Mouse (Mus musculus): Measurements from ENCODE around the gene Gap43.

- TF ChIP-seq MYC (IDR thresholded peaks at IDR 0.05; ENCODE audit: low read depth, low read length) (no peak), NELFE (IDR thresholded peaks at IDR 0.05; ENCODE audit: low read depth, low read length) (no peak), POLR2A (IDR thresholded peaks at IDR 0.05; ENCODE audit: low read depth, low read length) (no peak), POLR2AphosphoS2 (IDR thresholded peaks at IDR 0.05; ENCODE audit: low read depth, low read length) (no peak), SIN3A (IDR thresholded peaks at IDR 0.05; ENCODE audit: low read length) (no peak), EP300 (IDR thresholded peaks at IDR 0.05; ENCODE audit: low read length) (no peak), CTCF (conservative IDR thresholded peaks at IDR 0.05 in 1 of 2, IDR thresholded peaks at IDR 0.05 in 1 of 2; ENCODE audit: low read depth in 2 of 2, low read length in 2 of 2) (no peak), E2F4 (IDR thresholded peaks at IDR 0.05; ENCODE audit: insufficient replicate concordance, low read depth, low read length) (no peak), HCFC1 (IDR thresholded peaks at IDR 0.05; ENCODE audit: low read depth, low read length) (no peak), MAFK (IDR thresholded peaks at IDR 0.05; ENCODE audit: insufficient replicate concordance, low read length) (no peak), USF1 (IDR thresholded peaks at IDR 0.05; ENCODE audit: low read depth, low read length) (no peak), CHD1 (IDR thresholded peaks at IDR 0.05; ENCODE audit: low read depth, low read length) (no peak)
Observed at GRCm38 (mm10) chr16:42380641-42381040, 40.2 kb upstream of the Gap43 start.
